Comparison of ENCODE assay signal across 21 mouse cellular contexts in genomic region chr1:133900825-133901224, GRCm38 (mm10). TPM values are rescaled to one million over a fixed set of nuclear protein-coding genes. Genes with fewer than 3 reads are reported as not detected.
DNase-seq lines count a peak whose midpoint lies in the region; ATAC-seq and TF ChIP-seq lines count a peak whose summit lies in the region.
"Had no signal": no experiment of that assay in that cellular context is flagged by ENCODE, and none has a peak within 500 bp of the region (broad histone marks: within the 10 kb centered on the region; RNA-seq: fewer than 3 reads in every experiment).

No protein-coding gene starts in this region.

- no peaks in the 10 kb centered on the region for H3K36me3 ChIP-seq in forebrain, embryonic 15.5 days
- H3K36me3 ChIP-seq: embryonic facial prominence, embryonic 15.5 days; midbrain, embryonic 15.5 days; neural tube, embryonic 12.5 days had no signal

- no peaks in the 10 kb centered on the region for H3K27me3 ChIP-seq in forebrain, embryonic 15.5 days
- H3K27me3 ChIP-seq: embryonic facial prominence, embryonic 15.5 days; neural tube, embryonic 12.5 days had no signal

- WGBS in forebrain, embryonic 15.5 days, result 77% methylated on average over 9 of the region's 9 CpGs

- no peak for TF ChIP-seq POLR2A in embryonic fibroblast, embryonic 13.5 days (IDR thresholded peaks at IDR 0.05; ENCODE audit: low read depth, low read length)

- ATAC-seq in forebrain, embryonic 15.5 days (replicated peaks), result no peak
- ATAC-seq: forebrain, postnatal 0 days; liver, postnatal 0 days; midbrain, embryonic 15.5 days had no signal

- intact Hi-C loops in gastrocnemius, postnatal 36 days (cut with DNase I), result no loop called here

- H3K9me3 ChIP-seq in forebrain, embryonic 15.5 days, result no peaks in the 10 kb centered on the region
- H3K9me3 ChIP-seq: embryonic facial prominence, embryonic 15.5 days; midbrain, embryonic 15.5 days; neural tube, embryonic 12.5 days had no signal

- H3K27ac ChIP-seq in embryonic fibroblast, embryonic 13.5 days (ENCODE audit: insufficient read depth, low read length), result peak overlapping the region; percentile 91
- no peak overlapping the region for H3K27ac ChIP-seq in forebrain, embryonic 15.5 days (replicated peaks)
- H3K27ac ChIP-seq: embryonic facial prominence, embryonic 15.5 days; heart, adult 2 months; left cerebral cortex, adult 2 months; macrophage; midbrain, embryonic 15.5 days; neural tube, embryonic 12.5 days had no signal

- DNase-seq in gastrocnemius, postnatal 25 days, result peak; percentile 53
- DNase-seq in gastrocnemius, postnatal 36 days, result no peak
- peak; percentile 31 for DNase-seq in adipocyte (ENCODE audit: low spot score)
- DNase-seq in cerebellum, adult 11-12 months, result peak; percentile 87
- no peak for DNase-seq in ovary, adult 18-20 months (ENCODE audit: low spot score)
- DNase-seq: forebrain, postnatal 0 days; heart, adult 2 months; heart, postnatal 14 days; kidney, adult 9 months; liver, postnatal 0 days; retina, postnatal 1 day; spleen, adult 18-20 months; thymus, postnatal 36 days had no signal

- TF ChIP-seq CTCF in embryonic fibroblast, embryonic 13.5 days (IDR thresholded peaks at IDR 0.05; ENCODE audit: borderline replicate concordance, insufficient read depth, low read length), result no peak

- no peak overlapping the region for H3K9ac ChIP-seq in forebrain, embryonic 15.5 days (replicated peaks)
- H3K9ac ChIP-seq: embryonic facial prominence, embryonic 15.5 days; forebrain, postnatal 0 days; liver, postnatal 0 days; midbrain, embryonic 15.5 days; neural tube, embryonic 12.5 days had no signal

- no peak overlapping the region for H3K4me2 ChIP-seq in forebrain, embryonic 15.5 days (replicated peaks)
- H3K4me2 ChIP-seq: embryonic facial prominence, embryonic 15.5 days; midbrain, embryonic 15.5 days; neural tube, embryonic 12.5 days had no signal

- H3K4me1 ChIP-seq in embryonic fibroblast, embryonic 13.5 days (ENCODE audit: control insufficient read depth, insufficient read depth, low read length), result peaks cover 20% of the 10 kb centered on the region
- no peaks in the 10 kb centered on the region for H3K4me1 ChIP-seq in forebrain, embryonic 15.5 days
- H3K4me1 ChIP-seq: midbrain, embryonic 15.5 days; neural tube, embryonic 12.5 days had no signal

- H3K4me3 ChIP-seq in embryonic fibroblast, embryonic 13.5 days (ENCODE audit: insufficient read depth, low read length), result no peak overlapping the region
- no peak overlapping the region for H3K4me3 ChIP-seq in forebrain, embryonic 15.5 days
- H3K4me3 ChIP-seq: embryonic facial prominence, embryonic 15.5 days; heart, adult 2 months; left cerebral cortex, adult 2 months; midbrain, embryonic 15.5 days; neural tube, embryonic 12.5 days had no signal

RNA-seq across cellular contexts. Expression of gene Optc, which starts 7.0 kb away (rescaled TPM):
- under 1 TPM in 1 of 2 experiments, not detected in 1; 0.75 TPM for total RNA-seq in gastrocnemius, postnatal 25 days (2021)
- total RNA-seq in gastrocnemius, postnatal 36 days (2021), result not detected
- polyA plus RNA-seq in embryonic fibroblast, embryonic 13.5 days (2011; ENCODE audit: insufficient read length, low read depth, missing spikeins), result 4.3 and 7.0 TPM in 2 replicates
- polyA plus RNA-seq in forebrain, embryonic 15.5 days (2015; fragmentation: Nextera tagmentation; extraction: Ambion mirVana), result 1.6 and 2.2 TPM in 2 replicates
- total RNA-seq: common myeloid progenitor, adult 5-6 weeks had no signal
- polyA plus RNA-seq: macrophage had no signal

RNA-seq across cellular contexts. Expression of gene Prelp, which starts 20.4 kb away (rescaled TPM):
- 10 to 100 TPM; 14.9 to 21.8 TPM for total RNA-seq in gastrocnemius, postnatal 25 days (2021)
- 10 to 100 TPM; 16.1 to 19.9 TPM for total RNA-seq in gastrocnemius, postnatal 36 days (2021)
- polyA plus RNA-seq in embryonic fibroblast, embryonic 13.5 days (2011; ENCODE audit: insufficient read length, low read depth, missing spikeins), result 28.4 and 42.1 TPM in 2 replicates
- polyA plus RNA-seq in forebrain, embryonic 15.5 days (2015; fragmentation: Nextera tagmentation; extraction: Ambion mirVana), result 3.8 and 4.2 TPM in 2 replicates
- total RNA-seq: common myeloid progenitor, adult 5-6 weeks had no signal

Comparison
In these comparisons a context has a peak if more than half of its experiments do, and no peak if none do; other contexts are left out.
1. DNase-seq: peak in gastrocnemius, postnatal 25 days (single experiment), adipocyte (single experiment) and cerebellum, adult 11-12 months (single experiment); none in gastrocnemius, postnatal 36 days (0 of 2) and ovary, adult 18-20 months (single experiment).